In the genomic region with DNA sequence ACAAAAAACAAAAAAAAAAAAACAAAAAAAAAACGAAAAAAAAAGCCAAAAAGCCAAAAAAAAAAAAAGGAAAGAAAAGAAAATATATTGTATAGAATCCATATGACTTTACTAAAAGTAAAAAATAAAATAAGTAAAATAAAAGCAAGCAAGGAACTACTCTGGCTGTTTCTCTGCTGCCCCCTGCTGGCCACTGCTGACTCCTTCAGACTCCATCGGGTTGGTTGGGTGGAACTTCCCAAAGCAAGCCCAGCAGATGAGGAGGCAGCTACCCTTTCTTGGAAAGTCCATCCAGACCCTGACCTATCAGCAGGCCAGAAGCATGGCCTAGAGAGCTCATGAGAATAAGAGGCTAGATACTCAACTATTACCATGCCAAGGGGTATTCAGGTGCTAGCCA, we compare ENCODE assay signal across 9 mouse cellular contexts. TPM values are rescaled to one million over a fixed set of nuclear protein-coding genes. Genes with fewer than 3 reads are reported as not detected.
DNase-seq lines count a peak whose midpoint lies in the region; ATAC-seq and TF ChIP-seq lines count a peak whose summit lies in the region.
"Had no signal": no experiment of that assay in that cellular context is flagged by ENCODE, and none has a peak within 500 bp of the region (broad histone marks: within the 10 kb centered on the region; RNA-seq: fewer than 3 reads in every experiment).

No protein-coding gene starts in this region.

- peak; percentile 89 for DNase-seq in forebrain, embryonic 11.5 days (ENCODE audit: low spot score)
- DNase-seq in CH12.LX (ENCODE audit: extremely low read depth): peak; percentile 83
- peak; percentile 61 for DNase-seq in c-Kit-positive CD71-positive TER-119-negative erythroid progenitor cells, embryonic 14.5 days (ENCODE audit: low read depth)
- DNase-seq in layer of hippocampus, adult 2 months (ENCODE audit: low spot score in 2 of 2): peak; percentile 34 to 80
- peak; percentile 35 to 50 for DNase-seq in spleen, postnatal 36 days (ENCODE audit: low spot score in 2 of 2)

- no peak for ATAC-seq in forebrain, embryonic 11.5 days (replicated peaks; ENCODE audit: low FRiP score)
- ATAC-seq in forebrain, embryonic 16.5 days: no peak
- peak; percentile 73 for ATAC-seq in frontal cortex, adult (ENCODE audit: low TSS enrichment)
- ATAC-seq in megakaryocyte progenitor cell, adult 5-6 weeks (replicated peaks; ENCODE audit: poor library complexity): peak; percentile 76

- no peaks in the 10 kb centered on the region for H3K36me3 ChIP-seq in forebrain, embryonic 11.5 days (ENCODE audit: control insufficient read depth, insufficient read depth, low read length)
- no peaks in the 10 kb centered on the region for H3K36me3 ChIP-seq in forebrain, embryonic 16.5 days (ENCODE audit: control insufficient read depth, insufficient read depth)
- H3K36me3 ChIP-seq in CH12.LX (replicated peaks in 1 of 2; ENCODE audit: control insufficient read depth in 1 of 2, insufficient read depth in 1 of 2, low read length in 1 of 2): no peaks in the 10 kb centered on the region

- no peak overlapping the region for H3K27ac ChIP-seq in forebrain, embryonic 11.5 days (ENCODE audit: low read depth, low read length)
- no peak overlapping the region for H3K27ac ChIP-seq in forebrain, embryonic 16.5 days (ENCODE audit: low read length)
- no peak overlapping the region for H3K27ac ChIP-seq in CH12.LX (ENCODE audit: insufficient read depth, low read depth)
- H3K27ac ChIP-seq in layer of hippocampus, adult 2 months: no peak overlapping the region

- peak; percentile 57 for TF ChIP-seq RAD21 in CH12.LX (IDR thresholded peaks at IDR 0.05; ENCODE audit: low read depth, low read length)

- TF ChIP-seq POLR2A in CH12.LX (IDR thresholded peaks at IDR 0.05; ENCODE audit: low read depth, low read length): no peak

- no peak overlapping the region for H3K9ac ChIP-seq in forebrain, embryonic 11.5 days (ENCODE audit: low read length)
- H3K9ac ChIP-seq in forebrain, embryonic 16.5 days (replicated peaks; ENCODE audit: low read depth, low read length): no peak overlapping the region
- no peak overlapping the region for H3K9ac ChIP-seq in CH12.LX (ENCODE audit: insufficient read depth, low read depth)

- TF ChIP-seq EP300 in CH12.LX (IDR thresholded peaks at IDR 0.05; ENCODE audit: low read length): no peak

- no peaks in the 10 kb centered on the region for H3K4me1 ChIP-seq in forebrain, embryonic 11.5 days (replicated peaks; ENCODE audit: control insufficient read depth, insufficient read depth, low read length)
- no peaks in the 10 kb centered on the region for H3K4me1 ChIP-seq in forebrain, embryonic 16.5 days (replicated peaks; ENCODE audit: control insufficient read depth, insufficient read depth, low read length)
- H3K4me1 ChIP-seq in CH12.LX (ENCODE audit: control insufficient read depth in 1 of 2, insufficient read depth in 2 of 2): peaks cover 7 to 16% of the 10 kb centered on the region in 2 experiments

- H3K4me2 ChIP-seq in forebrain, embryonic 11.5 days (ENCODE audit: low read depth, low read length, severe bottlenecking): no peak overlapping the region
- H3K4me2 ChIP-seq in forebrain, embryonic 16.5 days (ENCODE audit: low read length): no peak overlapping the region
- no peak overlapping the region for H3K4me2 ChIP-seq in CH12.LX (ENCODE audit: insufficient read depth, low read depth, poor library complexity, severe bottlenecking)

- in situ Hi-C loops in CH12.LX (cut with MboI; ENCODE audit: low pct_ligation_motif_present, low pct_unique_long_range_greater_than_20kb, low sequenced_read_pairs): loop anchor here (25.0 kb wide), 2 partner anchors 800 to 1100 kb away; no protein-coding TSS in a partner anchor

- dilution Hi-C loops in CH12.LX (cut with MboI; ENCODE audit: extremely low pct_ligation_motif_present, extremely low pct_unique_long_range_greater_than_20kb, low sequenced_read_pairs): no loop called here

- no peaks in the 10 kb centered on the region for H3K27me3 ChIP-seq in forebrain, embryonic 11.5 days (ENCODE audit: control insufficient read depth, insufficient read depth, low read length)
- no peaks in the 10 kb centered on the region for H3K27me3 ChIP-seq in forebrain, embryonic 16.5 days (replicated peaks; ENCODE audit: control insufficient read depth, insufficient read depth, low read length)
- H3K27me3 ChIP-seq in CH12.LX (replicated peaks): peaks cover 1% of the 10 kb centered on the region

- TF ChIP-seq CTCF in CH12.LX (conservative IDR thresholded peaks at IDR 0.05 in 1 of 2, IDR thresholded peaks at IDR 0.05 in 1 of 2; ENCODE audit: low read depth in 2 of 2, low read length in 2 of 2): peak; percentile 88
- TF ChIP-seq CTCF in layer of hippocampus, adult 2 months (conservative IDR thresholded peaks at IDR 0.05): peak; percentile 87

- H3K4me3 ChIP-seq in forebrain, embryonic 11.5 days (ENCODE audit: low read depth, low read length): no peak overlapping the region
- H3K4me3 ChIP-seq in forebrain, embryonic 16.5 days (replicated peaks; ENCODE audit: low read length): no peak overlapping the region
- no peak overlapping the region for H3K4me3 ChIP-seq in CH12.LX (replicated peaks in 1 of 3; ENCODE audit: low read depth in 2 of 3, low read length in 2 of 3, poor library complexity in 1 of 3)
- H3K4me3 ChIP-seq in layer of hippocampus, adult 2 months: no peak overlapping the region

- no peaks in the 10 kb centered on the region for H3K79me2 ChIP-seq in CH12.LX (replicated peaks; ENCODE audit: control insufficient read depth, extremely low read depth, insufficient read depth, poor library complexity, severe bottlenecking)

- WGBS in forebrain, embryonic 11.5 days: 2% methylated on average over 2 of the region's 2 CpGs
- 0% methylated on average over 2 of the region's 2 CpGs for WGBS in forebrain, embryonic 16.5 days

- no peaks in the 10 kb centered on the region for H3K9me3 ChIP-seq in forebrain, embryonic 11.5 days (ENCODE audit: control insufficient read depth, low read length)
- no peaks in the 10 kb centered on the region for H3K9me3 ChIP-seq in forebrain, embryonic 16.5 days (ENCODE audit: control insufficient read depth, low read length)
- H3K9me3 ChIP-seq in CH12.LX (replicated peaks; ENCODE audit: low read length): no peaks in the 10 kb centered on the region

TF ChIP-seq in CH12.LX, 34 proteins besides CTCF, POLR2A, EP300 and RAD21:
- peak; percentile 72 for TF ChIP-seq SMC3 (IDR thresholded peaks at IDR 0.05; ENCODE audit: low read depth, low read length)
- TF ChIP-seq HCFC1 (IDR thresholded peaks at IDR 0.05; ENCODE audit: low read depth, low read length): no peak

RNA-seq across cellular contexts. Expression of a gene that starts 4.6 kb away (rescaled TPM):
- polyA plus RNA-seq in forebrain, embryonic 11.5 days (2014; fragmentation: Nextera tagmentation; extraction: Ambion mirVana): not detected in 2 replicates
- not detected in 2 replicates for polyA plus RNA-seq in forebrain, embryonic 16.5 days (2015; fragmentation: Nextera tagmentation; extraction: Ambion mirVana)
- total RNA-seq in CH12.LX (2012; rRNA removed): not detected in 2 replicates
- total RNA-seq in CH12.LX (2014; rRNA removed): not detected in 2 replicates
- polyA plus RNA-seq in CH12.LX (2012; ENCODE audit: insufficient read length, low read depth): not detected in 2 replicates
- total RNA-seq in layer of hippocampus, adult 2 months (2021): not detected
- total RNA-seq in megakaryocyte progenitor cell, adult 5-6 weeks (2015): not detected in 2 replicates
- not detected in 2 replicates for total RNA-seq in megakaryocyte progenitor cell, adult 5-6 weeks (2017)
- total RNA-seq: layer of hippocampus, postnatal 14 days had no signal

RNA-seq across cellular contexts. Expression of a gene that starts 20.4 kb away (rescaled TPM):
- 0.40 and 1.1 TPM in 2 replicates for polyA plus RNA-seq in forebrain, embryonic 11.5 days (2014; fragmentation: Nextera tagmentation; extraction: Ambion mirVana)
- polyA plus RNA-seq in forebrain, embryonic 16.5 days (2015; fragmentation: Nextera tagmentation; extraction: Ambion mirVana): 0.06 and 0.22 TPM in 2 replicates
- total RNA-seq in CH12.LX (2012; rRNA removed) (not detected in 2 replicates), CH12.LX (2014; rRNA removed) (not detected in 2 replicates)
- not detected in 2 replicates for polyA plus RNA-seq in CH12.LX (2012; ENCODE audit: insufficient read length, low read depth)
- under 1 TPM in 1 of 2 experiments, not detected in 1; 0.10 TPM for total RNA-seq in layer of hippocampus, adult 2 months (2021)
- not detected in 2 replicates for total RNA-seq in megakaryocyte progenitor cell, adult 5-6 weeks (2015)
- total RNA-seq in megakaryocyte progenitor cell, adult 5-6 weeks (2017): not detected in 2 replicates

RNA-seq across cellular contexts. Expression of a gene that starts 47.9 kb away (rescaled TPM):
- polyA plus RNA-seq in forebrain, embryonic 11.5 days (2014; fragmentation: Nextera tagmentation; extraction: Ambion mirVana): 1.7 and 2.0 TPM in 2 replicates
- polyA plus RNA-seq in forebrain, embryonic 16.5 days (2015; fragmentation: Nextera tagmentation; extraction: Ambion mirVana): 0.21 and 0.28 TPM in 2 replicates
- total RNA-seq in CH12.LX (2012; rRNA removed) (0.17 and 0.25 TPM in 2 replicates), CH12.LX (2014; rRNA removed) (0.09 TPM in 1 of 2 replicates, not detected in the other)
- polyA plus RNA-seq in CH12.LX (2012; ENCODE audit: insufficient read length, low read depth): 0.11 TPM in 1 of 2 replicates, not detected in the other
- 1 to 10 TPM; 2.3 TPM for total RNA-seq in layer of hippocampus, adult 2 months (2021)
- 1.1 and 1.5 TPM in 2 replicates for total RNA-seq in megakaryocyte progenitor cell, adult 5-6 weeks (2015)
- 0.46 and 1.2 TPM in 2 replicates for total RNA-seq in megakaryocyte progenitor cell, adult 5-6 weeks (2017)

Comparison
In these comparisons a context has a peak if more than half of its experiments do, and no peak if none do; other contexts are left out.
1. ATAC-seq: peak in frontal cortex, adult (single experiment) and megakaryocyte progenitor cell, adult 5-6 weeks (single experiment); none in forebrain, embryonic 11.5 days (single experiment) and forebrain, embryonic 16.5 days (single experiment).
2. Peak in every context shown above with its lines, with median percentiles within 50 percentile points of each other: DNase-seq.